Comparison of ENCODE assay signal across 1 mouse cellular context in the genomic region with DNA sequence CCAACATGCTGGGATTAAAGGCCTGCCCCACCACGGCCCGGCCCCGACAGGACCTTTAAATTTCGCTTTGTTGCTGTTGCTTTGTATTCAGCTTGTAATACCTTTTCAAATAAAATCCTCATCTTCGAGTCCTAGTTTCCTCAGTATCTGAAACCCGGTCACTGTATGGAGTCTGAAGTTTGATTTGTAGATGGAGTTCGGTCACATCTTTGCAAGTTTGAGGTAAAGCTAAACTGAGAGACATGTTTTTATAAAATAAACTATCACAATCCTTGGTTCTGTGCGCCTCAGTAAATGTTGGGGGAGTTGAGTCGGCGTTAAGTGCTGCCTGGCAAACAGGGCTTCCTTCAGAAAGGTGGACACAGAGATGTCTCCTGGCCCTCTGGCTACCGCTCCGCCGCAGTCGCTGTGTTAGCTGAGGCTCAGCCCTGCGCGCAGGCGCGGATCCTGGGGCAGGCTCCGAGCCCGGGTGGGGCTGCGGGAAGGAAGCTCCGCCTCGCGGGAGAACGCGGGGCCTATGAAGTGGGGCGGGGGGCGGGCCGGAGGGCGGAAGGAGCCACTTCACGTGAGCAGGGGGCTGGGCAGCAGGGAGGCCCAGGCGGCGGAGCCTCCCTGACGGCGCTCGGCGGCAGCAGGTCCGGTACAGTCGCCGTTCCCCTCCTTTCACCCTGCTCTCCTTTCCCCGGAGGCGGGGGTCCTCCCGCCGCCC.
A peak's percentile ranks its signal among the peaks of the same experiment; 100 is the strongest.
TF ChIP-seq lines count a peak whose summit lies in the region.

No protein-coding gene starts in this region.

TF ChIP-seq in CH12.LX, 34 proteins besides CTCF, POLR2A, EP300 and RAD21 (continued from another document):
- TF ChIP-seq E2F4 (IDR thresholded peaks at IDR 0.05; ENCODE audit: insufficient replicate concordance, low read depth, low read length) (no peak), TBP (conservative IDR thresholded peaks at IDR 0.05; ENCODE audit: low read depth, low read length) (no peak), JUND (conservative IDR thresholded peaks at IDR 0.05; ENCODE audit: low read depth, low read length) (no peak), ZMIZ1 (IDR thresholded peaks at IDR 0.05; ENCODE audit: low read depth, low read length) (peak; percentile 69), MXI1 (IDR thresholded peaks at IDR 0.05; ENCODE audit: low read depth, low read length) (peak; percentile 55; the same call in 1 of the 2 replicates), ZNF384 (IDR thresholded peaks at IDR 0.05; ENCODE audit: low read depth, low read length) (no peak), TCF12 (IDR thresholded peaks at IDR 0.05; ENCODE audit: low read depth, low read length) (peak; percentile 69), UBTF (IDR thresholded peaks at IDR 0.05; ENCODE audit: low read depth, low read length) (no peak), CHD2 (IDR thresholded peaks at IDR 0.05; ENCODE audit: low read length) (peak; percentile 83), MYC (IDR thresholded peaks at IDR 0.05; ENCODE audit: low read depth, low read length) (no peak), IRF4 (IDR thresholded peaks at IDR 0.05; ENCODE audit: low read depth, low read length) (peak; percentile 50; the same call in 1 of the 2 replicates), USF2 (conservative IDR thresholded peaks at IDR 0.05; ENCODE audit: low read depth, low read length) (peak; percentile 37; the same call in 1 of the 2 replicates), MAX (IDR thresholded peaks at IDR 0.05; ENCODE audit: low read length) (peak; percentile 55; the same call in 1 of the 2 replicates), SMC3 (IDR thresholded peaks at IDR 0.05; ENCODE audit: low read depth, low read length) (no peak), JUN (IDR thresholded peaks at IDR 0.05; ENCODE audit: insufficient read depth, low read depth, low read length) (no peak), SIN3A (IDR thresholded peaks at IDR 0.05; ENCODE audit: low read length) (peak; percentile 80), MEF2A (IDR thresholded peaks at IDR 0.05; ENCODE audit: borderline replicate concordance, low read depth, low read length) (no peak; the same call in 1 of the 2 replicates), HCFC1 (IDR thresholded peaks at IDR 0.05; ENCODE audit: low read depth, low read length) (peak; percentile 73), NRF1 (IDR thresholded peaks at IDR 0.05; ENCODE audit: low read depth, low read length) (peak; percentile 84), POLR2AphosphoS2 (IDR thresholded peaks at IDR 0.05; ENCODE audit: low read depth, low read length) (peak; percentile 57; the same call in 1 of the 2 replicates), ZC3H11A (IDR thresholded peaks at IDR 0.05; ENCODE audit: low read depth, low read length) (no peak), ELF1 (IDR thresholded peaks at IDR 0.05; ENCODE audit: low read depth, low read length) (peak; percentile 76), RCOR1 (conservative IDR thresholded peaks at IDR 0.05; ENCODE audit: low read depth, low read length) (no peak; the same call in 1 of the 2 replicates), USF1 (IDR thresholded peaks at IDR 0.05; ENCODE audit: low read depth, low read length) (peak; percentile 84), KAT2A (IDR thresholded peaks at IDR 0.05; ENCODE audit: insufficient replicate concordance, low read length) (0 out of 2 replicates have a peak, but pooled peaks have one; percentile 59), MAZ (IDR thresholded peaks at IDR 0.05; ENCODE audit: low read depth, low read length) (peak; percentile 68), CHD1 (IDR thresholded peaks at IDR 0.05; ENCODE audit: low read depth, low read length) (0 out of 2 replicates have a peak, but pooled peaks have one; percentile 6), NELFE (IDR thresholded peaks at IDR 0.05; ENCODE audit: low read depth, low read length) (peak; percentile 88), MAFK (IDR thresholded peaks at IDR 0.05; ENCODE audit: insufficient replicate concordance, low read length) (no peak), ETS1 (conservative IDR thresholded peaks at IDR 0.05; ENCODE audit: low read depth, low read length) (peak; percentile 19; the same call in 1 of the 2 replicates), PAX5 (IDR thresholded peaks at IDR 0.05; ENCODE audit: low read length) (no peak), ZKSCAN1 (IDR thresholded peaks at IDR 0.05; ENCODE audit: borderline replicate concordance, low read depth, low read length) (no peak)
